Mouse (Mus musculus) liver, adult 2 months (tissue): ENCODE data around the gene Tmprss6. TPM values are rescaled to one million over a fixed set of nuclear protein-coding genes. Genes with fewer than 3 reads are reported as not detected.

Source experiments
- DNase-seq: peaks from one replicate; pipeline ENCODE4 v3.0.0-alpha.2; 2011; ENCODE audit warnings: low read depth, low spot score; ENCODE audit errors: extremely low read depth
- H3K27ac ChIP-seq: fragments of 200-500 bp; replicated peaks from 2 replicates; pipeline ENCODE4 v1.5.1; 2012; ENCODE audit warnings: low read depth, mild to moderate bottlenecking, control low read depth, inconsistent platforms, low read length; ENCODE audit not compliant: insufficient read depth
- H3K27me3 ChIP-seq: fragments of 200-500 bp; 2 replicates; pipeline ENCODE4 v1.6.1; 2012; ENCODE audit warnings: mild to moderate bottlenecking, moderate library complexity, low read length, inconsistent platforms; ENCODE audit not compliant: control insufficient read depth, insufficient read depth
- H3K36me3 ChIP-seq: fragments of 200-500 bp; 2 replicates; pipeline ENCODE4 v1.6.1; 2012; ENCODE audit warnings: low read length, inconsistent platforms; ENCODE audit not compliant: control insufficient read depth, insufficient read depth
- H3K4me1 ChIP-seq: fragments of 200-500 bp; 2 replicates; pipeline ENCODE4 v1.6.1; 2011; ENCODE audit warnings: low read length; ENCODE audit not compliant: control insufficient read depth, insufficient read depth
- H3K4me3 ChIP-seq: fragments of 200-500 bp; 2 replicates; pipeline ENCODE4 v1.5.1; 2011; ENCODE audit warnings: low read depth, mild to moderate bottlenecking, control low read depth, low read length, moderate library complexity; ENCODE audit not compliant: insufficient read depth
- H3K79me2 ChIP-seq: fragments of 200-500 bp; 2 replicates; pipeline ENCODE4 v1.6.1; 2012; ENCODE audit warnings: inconsistent platforms, mild to moderate bottlenecking, low read length, moderate library complexity; ENCODE audit not compliant: control insufficient read depth, insufficient read depth
- H3K9ac ChIP-seq: fragments of 200-500 bp; 2 replicates; pipeline ENCODE4 v1.6.1; 2012; ENCODE audit warnings: low read depth, mild to moderate bottlenecking, control low read depth, inconsistent platforms, low read length
- CTCF ChIP-seq: fragments of 200-500 bp; IDR thresholded peaks from 2 replicates; pipeline ENCODE4 v1.5.1; 2011; ENCODE audit warnings: low read depth, low read length, control low read depth
- POLR2A ChIP-seq: fragments of 200-500 bp; IDR thresholded peaks from 2 replicates; pipeline ENCODE4 v1.6.1; 2011; ENCODE audit warnings: low read length, control low read depth; ENCODE audit not compliant: insufficient read depth; ENCODE audit errors: extremely low read depth
- WGBS: fragments of 180-500 bp; shearing (Covaris S2); methylation state at CpG from one replicate; pipeline ENCODE4 v1.1.7; 2018; 5-methylcytosine and 5-hydroxymethylcytosine counted together
- polyA plus RNA-seq: library from polyadenylated mRNA; depleted of rRNA; stranded (reverse); fragments of >200 nt; gene quantifications from 2 replicates; pipeline ENCODE4 v1.2.3, GENCODE M21; 2012; rRNA removed
- total RNA-seq: library from RNA; depleted of rRNA; stranded (reverse); fragments of >200 nt; gene quantifications from 2 replicates; pipeline ENCODE4 v1.2.3, GENCODE M21; 2014; rRNA removed

Tmprss6 gene
- total and polyA plus RNA-seq, 2 experiments = 188 to 514 TPM

DNA sequence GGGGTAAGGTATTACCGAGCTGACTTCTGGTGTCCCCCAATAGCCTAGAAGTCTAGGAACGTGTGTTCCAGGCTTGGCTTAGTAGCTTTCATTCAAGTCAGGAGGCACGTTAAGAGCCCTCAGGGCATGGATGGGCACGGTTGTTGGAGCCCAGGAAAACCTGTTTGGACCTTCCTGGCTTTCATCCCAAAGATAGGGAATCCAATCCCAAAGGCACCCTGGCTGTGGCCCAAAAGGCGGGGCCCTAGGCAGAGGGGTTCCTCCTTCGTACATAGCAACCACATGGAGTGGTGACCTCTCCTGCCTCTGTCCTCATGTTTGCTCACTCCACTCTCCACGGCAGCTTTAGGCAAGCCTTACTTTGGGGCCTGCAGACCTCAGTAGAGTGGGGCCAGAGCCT lies 66.0 kb downstream of the Tmprss6 start:
- peaks cover 18% of the 10 kb centered on the region; the same call in 1 of the 2 replicates for H3K79me2 ChIP-seq
- H3K4me3 ChIP-seq = no peak overlapping the region; the same call in 1 of the 2 replicates
- WGBS = 15% methylated on average over 7 of the region's 7 CpGs
- peak overlapping the region; percentile 90 for H3K27ac ChIP-seq
- DNase-seq = peak; percentile 94
- peak overlapping the region; percentile 56 for H3K9ac ChIP-seq
- H3K27me3 ChIP-seq = no peaks in the 10 kb centered on the region
- TF ChIP-seq POLR2A = no peak
- TF ChIP-seq CTCF = no peak
- peaks cover 11% of the 10 kb centered on the region for H3K4me1 ChIP-seq
- H3K36me3 ChIP-seq = 0 out of 2 replicates have a peak, but pooled peaks cover 3% of the 10 kb centered on the region

DNA sequence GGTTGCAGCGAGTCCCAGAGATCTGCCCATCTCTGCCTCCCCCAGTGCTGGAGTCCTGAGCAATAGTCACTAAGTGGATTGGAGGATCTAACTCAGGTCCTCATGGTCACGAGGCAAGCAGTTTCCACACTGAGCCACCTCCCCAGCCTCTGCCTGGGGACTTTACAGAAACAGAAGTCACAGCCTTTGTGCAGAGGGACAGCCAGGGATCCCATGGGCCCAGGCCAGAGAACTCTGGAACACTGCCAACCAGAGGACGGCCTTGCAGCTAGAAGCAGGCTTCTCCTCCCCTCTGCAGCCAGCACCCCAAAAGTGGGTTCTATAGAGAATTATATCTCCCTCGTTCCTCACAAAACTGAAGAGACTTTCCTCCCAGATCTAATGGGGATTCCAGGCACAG lies 66.5 kb downstream of the Tmprss6 start:
- H3K4me3 ChIP-seq = no peak overlapping the region
- WGBS = 13% methylated on average over 4 of the region's 4 CpGs
- peaks cover 15% of the 10 kb centered on the region; the same call in 1 of the 2 replicates for H3K79me2 ChIP-seq
- H3K4me1 ChIP-seq = peaks cover 11% of the 10 kb centered on the region
- H3K27ac ChIP-seq = peak overlapping the region; percentile 53
- peak overlapping the region; percentile 25 for H3K9ac ChIP-seq
- 0 out of 2 replicates have a peak, but pooled peaks cover 3% of the 10 kb centered on the region for H3K36me3 ChIP-seq
- TF ChIP-seq CTCF = no peak
- TF ChIP-seq POLR2A = no peak
- peak; percentile 86 for DNase-seq
- no peaks in the 10 kb centered on the region for H3K27me3 ChIP-seq

DNA sequence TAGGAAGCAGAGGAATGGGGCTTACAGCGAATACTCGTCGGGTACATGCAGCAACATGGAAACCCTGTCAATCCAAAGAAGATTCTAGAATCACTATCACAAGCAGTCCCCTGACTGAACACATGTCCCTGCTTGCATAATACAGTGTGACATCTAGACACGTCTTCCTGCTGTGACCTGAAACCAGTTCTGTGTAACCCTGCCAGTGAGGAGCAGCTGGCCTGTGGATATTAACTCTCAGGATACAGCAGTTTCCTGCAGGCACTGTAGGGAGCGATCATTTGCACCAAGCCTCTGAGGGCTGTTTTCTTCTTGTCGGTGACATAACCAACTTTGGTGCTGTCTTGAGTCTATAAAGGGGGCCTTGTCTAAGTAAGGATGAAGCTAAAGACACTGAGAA lies 67.1 kb downstream of the Tmprss6 start:
- peak; percentile 69 for DNase-seq
- H3K4me3 ChIP-seq = no peak overlapping the region
- H3K79me2 ChIP-seq = peaks cover 11% of the 10 kb centered on the region; the same call in 1 of the 2 replicates
- no peak for TF ChIP-seq POLR2A
- TF ChIP-seq CTCF = no peak
- H3K9ac ChIP-seq = peak overlapping the region; percentile 25
- 0 out of 2 replicates have a peak, but pooled peaks cover 3% of the 10 kb centered on the region for H3K36me3 ChIP-seq
- peaks cover 11% of the 10 kb centered on the region for H3K4me1 ChIP-seq
- H3K27ac ChIP-seq = peak overlapping the region; percentile 53
- 55% methylated on average over 6 of the region's 6 CpGs for WGBS
- no peaks in the 10 kb centered on the region for H3K27me3 ChIP-seq

DNA sequence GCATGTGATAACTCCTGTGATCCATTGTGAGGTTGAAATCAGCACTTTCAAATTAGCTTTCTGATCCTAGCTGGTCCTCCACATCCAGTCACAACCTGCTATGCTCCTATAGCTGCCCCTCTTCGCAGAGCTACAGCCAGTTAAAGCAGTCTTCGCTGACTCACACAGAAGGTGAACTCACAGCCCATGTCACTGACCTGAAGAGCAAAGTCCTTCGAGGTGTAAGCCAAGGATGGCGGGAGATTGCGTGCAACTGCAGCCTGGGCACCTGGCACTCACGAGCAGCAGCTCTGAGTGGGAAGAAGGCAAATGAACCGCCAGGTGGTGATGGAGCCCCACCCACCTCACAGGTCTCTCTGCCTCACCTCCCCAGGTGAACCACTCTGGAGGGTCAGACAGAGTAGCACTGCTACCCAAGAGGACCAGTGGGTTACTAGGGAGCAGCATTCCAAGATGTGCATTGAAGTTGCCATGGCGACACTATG lies 72.9 kb downstream of the Tmprss6 start, which contains the start of gene Tex33:
TSS of gene Tex33 (minus strand) at position 435 of the 485 bp plus-strand sequence.
- Histone ChIP-seq H3K9ac (no peak within 1 kb of the TSS), H3K4me3 (no peak within 1 kb of the TSS), H3K36me3 (0 out of 2 replicates have a peak, but pooled peaks cover 3% of the 10 kb centered on the region), H3K4me1 (peaks cover 2% of the 10 kb centered on the region; the same call in 1 of the 2 replicates), H3K27me3 (no peaks in the 10 kb centered on the region), H3K79me2 (no peaks in the 10 kb centered on the region), H3K27ac (no peak within 1 kb of the TSS)
- DNase-seq = peak; percentile 74
- no peak for TF ChIP-seq CTCF
- TF ChIP-seq POLR2A = no peak
- WGBS = 38% methylated on average over 8 of the region's 8 CpGs

DNA sequence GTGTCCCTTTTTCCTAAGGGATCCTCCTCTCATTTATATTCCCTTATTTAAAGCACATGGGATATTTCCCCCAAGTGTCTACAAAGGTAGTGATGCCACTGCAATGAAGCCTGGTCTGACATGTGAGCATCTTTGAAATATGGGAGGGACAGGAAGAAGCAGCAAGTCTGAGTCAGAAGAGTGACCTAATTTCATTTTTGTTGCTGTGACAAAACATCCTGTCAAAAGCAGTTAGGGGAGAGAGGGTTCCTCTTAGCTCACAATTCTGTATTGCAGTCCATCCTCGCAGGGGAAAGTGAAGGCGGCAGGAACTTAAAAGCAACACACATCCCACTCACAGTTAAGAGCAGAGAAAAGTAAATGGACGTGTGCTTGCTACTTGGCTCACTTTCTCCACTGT lies 77.6 kb downstream of the Tmprss6 start:
- WGBS = 90% methylated on average over 3 of the region's 3 CpGs
- DNase-seq = no peak
- no peaks in the 10 kb centered on the region for H3K27me3 ChIP-seq
- no peak overlapping the region for H3K4me3 ChIP-seq
- no peaks in the 10 kb centered on the region for H3K36me3 ChIP-seq
- H3K9ac ChIP-seq = no peak overlapping the region
- no peaks in the 10 kb centered on the region for H3K79me2 ChIP-seq
- TF ChIP-seq CTCF = no peak
- no peak for TF ChIP-seq POLR2A
- H3K4me1 ChIP-seq = peaks cover 2% of the 10 kb centered on the region; the same call in 1 of the 2 replicates
- no peak overlapping the region for H3K27ac ChIP-seq

Other genes with a start within 250 kb of the Tmprss6 start
- gene Ncf4, start 223.8 kb downstream of the Tmprss6 start, total RNA-seq = 2.1 and 3.2 TPM in 2 replicates
- gene Ncf4, start 223.8 kb downstream of the Tmprss6 start, polyA plus RNA-seq = 1.8 and 2.5 TPM in 2 replicates
- gene Csf2rb2, start 162.9 kb downstream of the Tmprss6 start, total RNA-seq = 0.37 and 0.54 TPM in 2 replicates
- gene Csf2rb2, start 162.9 kb downstream of the Tmprss6 start, polyA plus RNA-seq = 0.47 and 1.1 TPM in 2 replicates
- gene Csf2rb, start 142.9 kb downstream of the Tmprss6 start, total RNA-seq = 1.8 and 3.2 TPM in 2 replicates
- gene Csf2rb, start 142.9 kb downstream of the Tmprss6 start, polyA plus RNA-seq = 2.1 and 3.6 TPM in 2 replicates
- not detected in 2 replicates for gene Tex33, start 72.7 kb downstream of the Tmprss6 start, total RNA-seq
- not detected in 2 replicates for gene Tex33, start 72.7 kb downstream of the Tmprss6 start, polyA plus RNA-seq
- 303 and 343 TPM in 2 replicates for gene Tst, start 62.7 kb downstream of the Tmprss6 start, total RNA-seq
- 621 and 686 TPM in 2 replicates for gene Tst, start 62.7 kb downstream of the Tmprss6 start, polyA plus RNA-seq
- 86.0 and 106 TPM in 2 replicates for gene Mpst, start 62.2 kb downstream of the Tmprss6 start, total RNA-seq
- gene Mpst, start 62.2 kb downstream of the Tmprss6 start, polyA plus RNA-seq = 377 and 408 TPM in 2 replicates
- gene Kctd17, start 40.1 kb downstream of the Tmprss6 start, total RNA-seq = 1.2 and 2.6 TPM in 2 replicates
- 8.6 and 10.4 TPM in 2 replicates for gene Kctd17, start 40.1 kb downstream of the Tmprss6 start, polyA plus RNA-seq
- 0.83 and 1.1 TPM in 2 replicates for gene Il2rb, start 26.6 kb upstream of the Tmprss6 start, total RNA-seq
- 2.4 and 4.0 TPM in 2 replicates for gene Il2rb, start 26.6 kb upstream of the Tmprss6 start, polyA plus RNA-seq
- gene C1qtnf6, start 62.8 kb upstream of the Tmprss6 start, total RNA-seq = 0.28 and 0.54 TPM in 2 replicates
- 2.2 and 2.5 TPM in 2 replicates for gene C1qtnf6, start 62.8 kb upstream of the Tmprss6 start, polyA plus RNA-seq
- under 0.01 TPM in 1 of 2 replicates, not detected in the other for gene Sstr3, start 76.1 kb upstream of the Tmprss6 start, total RNA-seq
- gene Sstr3, start 76.1 kb upstream of the Tmprss6 start, polyA plus RNA-seq = not detected in 2 replicates
- gene Rac2, start 104.1 kb upstream of the Tmprss6 start, total RNA-seq = 2.8 and 4.5 TPM in 2 replicates
- 30.8 and 35.9 TPM in 2 replicates for gene Rac2, start 104.1 kb upstream of the Tmprss6 start, polyA plus RNA-seq
- 4.7 and 7.2 TPM in 2 replicates for gene Cyth4, start 128.4 kb upstream of the Tmprss6 start, total RNA-seq
- gene Cyth4, start 128.4 kb upstream of the Tmprss6 start, polyA plus RNA-seq = 3.3 and 5.7 TPM in 2 replicates